Mouse (Mus musculus): Measurements from ENCODE around the gene Rsrc2. TPM values are rescaled to one million over a fixed set of nuclear protein-coding genes. Genes with fewer than 3 reads are reported as not detected.
A peak's percentile ranks its signal among the peaks of the same experiment; 100 is the strongest.

The Rsrc2 gene
- total and polyA plus RNA-seq, 3 experiments: 55.8 to 128 (median 107) TPM

DNA sequence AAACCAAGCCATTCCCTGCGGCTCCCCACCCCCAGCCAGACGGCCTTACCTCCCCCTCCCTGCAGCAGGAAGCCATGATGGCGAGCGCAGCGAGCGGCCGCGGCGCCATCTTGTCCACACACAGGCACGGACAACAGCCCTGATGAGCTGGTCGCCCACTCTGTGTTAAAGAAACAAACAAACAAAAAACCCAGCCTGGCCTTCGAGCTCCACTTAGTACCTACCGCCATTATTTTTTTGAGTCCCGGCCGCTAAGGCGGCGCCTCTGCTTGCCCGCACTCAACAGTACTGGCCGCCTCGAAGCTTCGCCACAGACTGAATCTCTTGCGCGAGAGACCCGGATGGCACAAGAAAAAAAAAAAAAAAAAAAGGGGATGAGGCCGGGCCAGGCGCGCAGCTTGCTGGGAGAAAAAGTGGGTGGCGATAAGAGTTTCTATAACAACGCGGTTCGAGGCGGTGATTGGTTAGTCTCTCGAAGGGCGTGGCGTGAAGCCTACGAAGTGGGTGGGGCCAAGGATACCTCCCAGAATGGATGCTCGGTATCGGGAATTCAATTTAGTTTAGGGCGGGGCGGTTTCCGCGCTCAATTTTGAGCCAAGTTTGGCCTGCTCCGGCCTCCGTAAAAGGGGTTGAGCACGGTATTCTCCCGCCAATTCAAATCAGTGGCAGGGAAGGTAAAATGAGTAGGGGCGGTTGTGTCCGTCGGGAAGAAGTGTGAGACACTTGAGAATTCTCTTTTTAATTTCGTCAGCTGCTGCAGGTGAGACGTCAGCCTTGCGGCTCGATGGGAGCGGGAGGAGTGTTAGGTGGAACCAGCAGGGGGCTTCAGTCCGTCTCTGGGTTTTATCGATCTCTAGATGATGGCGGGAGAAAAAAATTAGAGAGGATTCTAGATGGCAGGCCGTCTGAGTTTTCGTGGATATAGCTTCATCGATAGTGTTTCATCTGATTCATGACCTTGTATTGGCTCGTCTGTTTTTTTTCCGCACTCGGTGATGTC is at the start of gene Rsrc2, which contains the start of gene Kntc1 (continued):
- peak; percentile 99 for TF ChIP-seq E2F4 (IDR thresholded peaks at IDR 0.05; ENCODE audit: insufficient replicate concordance, low read depth, low read length)

DNA sequence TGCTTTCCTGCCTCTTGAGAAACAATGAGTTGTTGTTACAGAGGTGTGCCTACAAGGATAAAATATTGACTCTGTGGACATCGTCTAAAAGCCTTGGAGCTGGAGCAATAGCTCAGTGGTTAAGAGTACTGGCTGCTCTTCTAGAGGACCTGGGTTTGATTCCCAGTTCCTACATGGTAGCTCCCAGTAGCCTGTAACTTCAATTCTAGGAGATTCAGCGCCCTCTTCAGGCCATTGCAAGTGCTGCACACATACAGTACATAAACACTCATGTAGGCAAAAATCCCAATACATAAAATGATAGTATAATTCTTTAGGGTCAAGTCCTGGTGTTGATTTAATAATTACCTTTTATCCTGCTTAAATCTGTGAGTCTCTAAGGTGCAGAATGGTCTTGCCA is 43.9 kb upstream of the Rsrc2 start:
- H3K4me3 ChIP-seq (replicated peaks in 1 of 3; ENCODE audit: low read depth in 2 of 3, low read length in 2 of 3, poor library complexity in 1 of 3): no peak overlapping the region
- peaks cover 2% of the 10 kb centered on the region for H3K9me3 ChIP-seq (replicated peaks; ENCODE audit: low read length)
- in situ Hi-C loops (cut with MboI; ENCODE audit: low pct_ligation_motif_present, low pct_unique_long_range_greater_than_20kb, low sequenced_read_pairs): no loop called here
- no peak overlapping the region for H3K27ac ChIP-seq (ENCODE audit: insufficient read depth, low read depth)
- DNase-seq (ENCODE audit: extremely low read depth): no peak
- H3K79me2 ChIP-seq (replicated peaks; ENCODE audit: control insufficient read depth, extremely low read depth, insufficient read depth, poor library complexity, severe bottlenecking): no peaks in the 10 kb centered on the region
- H3K4me2 ChIP-seq (ENCODE audit: insufficient read depth, low read depth, poor library complexity, severe bottlenecking): no peak overlapping the region
- no peak overlapping the region for H3K9ac ChIP-seq (ENCODE audit: insufficient read depth, low read depth)
- H3K36me3 ChIP-seq (replicated peaks in 1 of 2; ENCODE audit: control insufficient read depth in 1 of 2, insufficient read depth in 1 of 2, low read length in 1 of 2): peaks cover 76 to 92% of the 10 kb centered on the region in 2 experiments
- TF ChIP-seq USF2 (conservative IDR thresholded peaks at IDR 0.05; ENCODE audit: low read depth, low read length) (no peak), CTCF (conservative IDR thresholded peaks at IDR 0.05 in 1 of 2, IDR thresholded peaks at IDR 0.05 in 1 of 2; ENCODE audit: low read depth in 2 of 2, low read length in 2 of 2) (peak in 1 of 2 experiments; percentile 20; a peak in 2 of 4 replicates), CHD1 (IDR thresholded peaks at IDR 0.05; ENCODE audit: low read depth, low read length) (no peak), ZMIZ1 (IDR thresholded peaks at IDR 0.05; ENCODE audit: low read depth, low read length) (no peak), HCFC1 (IDR thresholded peaks at IDR 0.05; ENCODE audit: low read depth, low read length) (no peak)
- H3K27me3 ChIP-seq (replicated peaks): no peaks in the 10 kb centered on the region
- dilution Hi-C loops (cut with MboI; ENCODE audit: extremely low pct_ligation_motif_present, extremely low pct_unique_long_range_greater_than_20kb, low sequenced_read_pairs): no loop called here
- no peaks in the 10 kb centered on the region for H3K4me1 ChIP-seq (ENCODE audit: control insufficient read depth in 1 of 2, insufficient read depth in 2 of 2)

DNA sequence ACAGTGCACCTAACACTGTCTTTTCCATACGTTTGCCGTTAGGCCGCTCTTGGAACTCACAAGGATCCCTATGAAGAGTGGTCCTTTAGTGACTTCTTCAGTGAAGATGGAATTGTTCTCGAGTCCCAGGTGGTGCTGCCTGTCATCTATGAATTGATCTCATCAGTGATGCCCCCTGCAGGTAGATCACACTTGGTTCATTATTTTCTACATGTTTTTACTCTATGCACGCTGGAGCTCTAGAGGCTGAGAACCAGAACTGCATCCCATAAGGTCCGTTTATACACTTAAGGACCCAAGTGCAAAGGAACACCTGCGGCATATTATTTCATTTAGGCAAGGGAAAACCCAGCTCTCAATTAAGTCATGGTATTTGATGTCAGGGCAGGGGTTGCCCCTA is 39.8 kb upstream of the Rsrc2 start:
- in situ Hi-C loops (cut with MboI; ENCODE audit: low pct_ligation_motif_present, low pct_unique_long_range_greater_than_20kb, low sequenced_read_pairs) (no loop called here), dilution Hi-C loops (cut with MboI; ENCODE audit: extremely low pct_ligation_motif_present, extremely low pct_unique_long_range_greater_than_20kb, low sequenced_read_pairs) (no loop called here)
- peaks cover 2% of the 10 kb centered on the region for H3K9me3 ChIP-seq (replicated peaks; ENCODE audit: low read length)
- H3K27ac ChIP-seq (ENCODE audit: insufficient read depth, low read depth): no peak overlapping the region
- no peaks in the 10 kb centered on the region for H3K79me2 ChIP-seq (replicated peaks; ENCODE audit: control insufficient read depth, extremely low read depth, insufficient read depth, poor library complexity, severe bottlenecking)
- DNase-seq (ENCODE audit: extremely low read depth): peak; percentile 41
- no peak overlapping the region for H3K9ac ChIP-seq (ENCODE audit: insufficient read depth, low read depth)
- H3K36me3 ChIP-seq (replicated peaks in 1 of 2; ENCODE audit: control insufficient read depth in 1 of 2, insufficient read depth in 1 of 2, low read length in 1 of 2): peaks cover 71 to 94% of the 10 kb centered on the region in 2 experiments
- H3K4me2 ChIP-seq (ENCODE audit: insufficient read depth, low read depth, poor library complexity, severe bottlenecking): no peak overlapping the region
- no peaks in the 10 kb centered on the region for H3K4me1 ChIP-seq (ENCODE audit: control insufficient read depth in 1 of 2, insufficient read depth in 2 of 2)
- H3K4me3 ChIP-seq (replicated peaks in 1 of 3; ENCODE audit: low read depth in 2 of 3, low read length in 2 of 3, poor library complexity in 1 of 3): no peak overlapping the region
- TF ChIP-seq CTCF (conservative IDR thresholded peaks at IDR 0.05 in 1 of 2, IDR thresholded peaks at IDR 0.05 in 1 of 2; ENCODE audit: low read depth in 2 of 2, low read length in 2 of 2): peak in 1 of 2 experiments; percentile 56; a peak in 2 of 4 replicates
- no peak for TF ChIP-seq ZNF384 (IDR thresholded peaks at IDR 0.05; ENCODE audit: low read depth, low read length)
- TF ChIP-seq POLR2A (IDR thresholded peaks at IDR 0.05; ENCODE audit: low read depth, low read length): no peak
- TF ChIP-seq POLR2AphosphoS2 (IDR thresholded peaks at IDR 0.05; ENCODE audit: low read depth, low read length): no peak
- H3K27me3 ChIP-seq (replicated peaks): no peaks in the 10 kb centered on the region

DNA sequence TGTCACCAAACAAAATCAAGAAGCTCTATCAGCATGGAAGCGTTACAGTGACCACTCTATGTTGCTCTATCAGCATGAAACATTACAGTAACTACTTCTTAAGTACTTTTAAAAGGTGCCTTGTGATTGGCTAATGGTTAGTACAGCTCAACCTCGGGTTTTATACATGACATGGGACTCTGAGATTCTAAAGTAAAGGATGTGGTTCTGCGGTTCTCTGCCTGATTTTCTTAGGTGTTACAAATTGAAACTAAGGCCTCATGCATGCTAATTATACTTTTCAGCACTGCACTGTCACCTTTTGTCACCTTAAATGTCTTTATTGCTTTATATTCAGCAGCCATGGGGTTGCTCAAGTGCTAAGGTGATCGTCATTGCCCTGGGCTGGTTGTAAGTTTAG is 32.6 kb upstream of the Rsrc2 start:
- H3K4me2 ChIP-seq (ENCODE audit: insufficient read depth, low read depth, poor library complexity, severe bottlenecking): no peak overlapping the region
- H3K4me1 ChIP-seq (ENCODE audit: control insufficient read depth in 1 of 2, insufficient read depth in 2 of 2): no peaks in the 10 kb centered on the region
- no peaks in the 10 kb centered on the region; the same call in 1 of the 2 replicates for H3K79me2 ChIP-seq (replicated peaks; ENCODE audit: control insufficient read depth, extremely low read depth, insufficient read depth, poor library complexity, severe bottlenecking)
- H3K36me3 ChIP-seq (replicated peaks in 1 of 2; ENCODE audit: control insufficient read depth in 1 of 2, insufficient read depth in 1 of 2, low read length in 1 of 2): peaks cover 68 to 98% of the 10 kb centered on the region in 2 experiments
- no peak overlapping the region for H3K27ac ChIP-seq (ENCODE audit: insufficient read depth, low read depth)
- no peaks in the 10 kb centered on the region for H3K9me3 ChIP-seq (replicated peaks; ENCODE audit: low read length)
- H3K4me3 ChIP-seq (replicated peaks in 1 of 3; ENCODE audit: low read depth in 2 of 3, low read length in 2 of 3, poor library complexity in 1 of 3): no peak overlapping the region
- dilution Hi-C loops (cut with MboI; ENCODE audit: extremely low pct_ligation_motif_present, extremely low pct_unique_long_range_greater_than_20kb, low sequenced_read_pairs): no loop called here
- no peak overlapping the region for H3K9ac ChIP-seq (ENCODE audit: insufficient read depth, low read depth)
- no peaks in the 10 kb centered on the region for H3K27me3 ChIP-seq (replicated peaks)
- TF ChIP-seq USF1 (IDR thresholded peaks at IDR 0.05; ENCODE audit: low read depth, low read length): no peak
- TF ChIP-seq BHLHE40 (IDR thresholded peaks at IDR 0.05; ENCODE audit: low read depth, low read length): no peak
- no peak for TF ChIP-seq RAD21 (IDR thresholded peaks at IDR 0.05; ENCODE audit: low read depth, low read length)
- no peak for TF ChIP-seq CHD2 (IDR thresholded peaks at IDR 0.05; ENCODE audit: low read length)
- TF ChIP-seq MYC (IDR thresholded peaks at IDR 0.05; ENCODE audit: low read depth, low read length): no peak
- TF ChIP-seq HCFC1 (IDR thresholded peaks at IDR 0.05; ENCODE audit: low read depth, low read length): no peak
- TF ChIP-seq IRF4 (IDR thresholded peaks at IDR 0.05; ENCODE audit: low read depth, low read length): no peak
- no peak for TF ChIP-seq POLR2A (IDR thresholded peaks at IDR 0.05; ENCODE audit: low read depth, low read length)
- TF ChIP-seq RCOR1 (conservative IDR thresholded peaks at IDR 0.05; ENCODE audit: low read depth, low read length): no peak
- TF ChIP-seq SIN3A (IDR thresholded peaks at IDR 0.05; ENCODE audit: low read length): no peak
- TF ChIP-seq NELFE (IDR thresholded peaks at IDR 0.05; ENCODE audit: low read depth, low read length): no peak
- no peak for TF ChIP-seq PAX5 (IDR thresholded peaks at IDR 0.05; ENCODE audit: low read length)
- TF ChIP-seq TCF12 (IDR thresholded peaks at IDR 0.05; ENCODE audit: low read depth, low read length): no peak
- TF ChIP-seq ZKSCAN1 (IDR thresholded peaks at IDR 0.05; ENCODE audit: borderline replicate concordance, low read depth, low read length): no peak
- TF ChIP-seq JUN (IDR thresholded peaks at IDR 0.05; ENCODE audit: insufficient read depth, low read depth, low read length): no peak
- no peak for DNase-seq (ENCODE audit: extremely low read depth)
- in situ Hi-C loops (cut with MboI; ENCODE audit: low pct_ligation_motif_present, low pct_unique_long_range_greater_than_20kb, low sequenced_read_pairs): no loop called here
